Mouse (Mus musculus) olfactory bulb, adult 2 months (tissue): ENCODE measurements at regions not wholly inside any gene's neighbourhood (a gene's known extent, or its start where the extent isn't known, plus 50 kb on each side); places are given as distances from the start of the nearest gene placed in this dataset.

ENCODE experiments used
- CTCF ChIP-seq: fragments of 200-500 bp; IDR thresholded peaks from 2 replicates; pipeline ENCODE4 v1.5.1; 2012; ENCODE audit warnings: low read depth, mild to moderate bottlenecking, low read length, moderate library complexity; ENCODE audit not compliant: insufficient read depth
- POLR2A ChIP-seq: fragments of 200-500 bp; IDR thresholded peaks from 2 replicates; pipeline ENCODE4 v1.6.1; 2012; ENCODE audit warnings: mild to moderate bottlenecking, low read depth, low read length, moderate library complexity; ENCODE audit not compliant: insufficient read depth

DNA sequence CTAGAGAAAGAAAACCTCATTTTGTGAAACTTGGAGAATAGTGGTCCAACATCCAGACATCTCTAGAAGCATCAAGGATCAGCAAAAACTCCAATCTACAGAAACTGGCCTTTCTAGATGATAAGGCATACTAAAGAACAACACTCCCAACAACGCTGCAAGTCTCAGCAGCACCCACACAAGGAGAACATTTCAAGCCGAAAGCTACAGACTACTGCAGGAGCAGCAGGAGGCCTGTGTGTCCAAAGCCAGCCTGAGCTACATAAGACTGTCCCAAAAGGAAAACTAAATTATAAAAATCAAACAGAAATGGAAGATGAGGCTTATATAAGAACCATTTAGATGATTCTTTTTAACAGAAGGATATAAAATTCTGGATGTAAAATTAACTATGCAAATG, 553.2 kb upstream of the Gm21961 start:
- TF ChIP-seq CTCF: no peak
- TF ChIP-seq POLR2A: no peak
